Mouse (Mus musculus): Measurements from ENCODE around the gene Fam83d. TPM values are rescaled to one million over a fixed set of nuclear protein-coding genes. Genes with fewer than 3 reads are reported as not detected.

Gene Fam83d
- total and polyA plus RNA-seq, 2 experiments from 2014 or later: 5.4 to 6.3 TPM

DNA sequence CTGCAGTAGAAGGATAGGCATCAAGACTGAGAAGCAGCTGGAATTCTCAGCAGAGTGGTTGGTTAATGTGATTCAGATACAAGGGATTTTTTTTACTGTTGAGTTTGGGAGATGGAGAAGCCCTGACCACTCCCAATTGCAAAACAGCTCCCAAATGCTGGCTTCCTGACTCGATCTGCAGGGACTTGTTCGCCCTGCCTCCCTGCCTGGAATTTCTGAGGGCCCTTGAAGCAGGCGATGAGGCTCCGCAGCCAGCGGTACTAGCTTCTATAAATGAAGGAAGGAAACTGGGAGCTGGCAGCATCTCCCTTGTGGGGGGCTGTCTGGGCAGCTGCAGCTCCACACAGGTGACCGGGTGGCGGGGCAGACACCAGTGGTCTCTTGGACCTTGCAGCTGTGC lies 10.5 kb downstream of the Fam83d start:
- H3K36me3 ChIP-seq (ENCODE audit: insufficient read depth): no peaks in the 10 kb centered on the region
- no peak overlapping the region for H3K27ac ChIP-seq (ENCODE audit: low read depth, low read length)
- ATAC-seq (no peak), DNase-seq (no peak)
- H3K4me3 ChIP-seq (ENCODE audit: low read depth, low read length): no peak overlapping the region
- no peak for TF ChIP-seq CTCF (IDR thresholded peaks at IDR 0.05; ENCODE audit: low read depth)
- no peak overlapping the region for H3K4me2 ChIP-seq (ENCODE audit: low read depth)
- H3K9ac ChIP-seq: no peak overlapping the region
- no peaks in the 10 kb centered on the region for H3K9me3 ChIP-seq (ENCODE audit: low read length)
- 73% methylated on average over 7 of the region's 7 CpGs for WGBS
- H3K4me1 ChIP-seq (ENCODE audit: insufficient read depth): no peaks in the 10 kb centered on the region
- no peaks in the 10 kb centered on the region for H3K27me3 ChIP-seq (ENCODE audit: insufficient read depth, low read length)

DNA sequence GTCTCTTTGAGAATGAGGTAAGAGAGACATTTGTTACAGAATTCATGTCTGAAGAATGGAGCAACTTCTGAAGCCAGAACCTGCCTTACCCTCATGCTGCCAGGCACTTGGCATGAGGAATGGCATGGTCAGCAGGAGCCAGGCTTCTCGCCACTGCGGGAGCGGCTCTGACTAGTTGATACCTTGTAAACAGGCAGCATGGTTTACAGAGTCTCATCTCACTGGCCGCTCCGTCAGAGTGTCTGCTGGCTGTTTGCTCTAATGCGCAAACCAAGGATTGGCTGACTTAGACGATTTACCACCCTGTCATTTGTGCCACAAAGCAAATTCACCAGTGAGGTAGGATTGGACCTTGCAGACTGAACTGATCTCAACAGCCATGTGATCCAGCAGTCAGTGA lies 13.2 kb downstream of the Fam83d start:
- H3K4me2 ChIP-seq (ENCODE audit: low read depth): no peak overlapping the region
- no peaks in the 10 kb centered on the region for H3K9me3 ChIP-seq (ENCODE audit: low read length)
- H3K4me3 ChIP-seq (ENCODE audit: low read depth, low read length): no peak overlapping the region
- no peak for TF ChIP-seq CTCF (IDR thresholded peaks at IDR 0.05; ENCODE audit: low read depth)
- no peaks in the 10 kb centered on the region for H3K27me3 ChIP-seq (ENCODE audit: insufficient read depth, low read length)
- H3K27ac ChIP-seq (ENCODE audit: low read depth, low read length): no peak overlapping the region
- WGBS: 87% methylated on average over 7 of the region's 7 CpGs
- ATAC-seq (no peak), DNase-seq (no peak)
- H3K36me3 ChIP-seq (ENCODE audit: insufficient read depth): 0 out of 2 replicates have a peak, but pooled peaks cover 6% of the 10 kb centered on the region
- H3K9ac ChIP-seq: no peak overlapping the region
- H3K4me1 ChIP-seq (ENCODE audit: insufficient read depth): no peaks in the 10 kb centered on the region

DNA sequence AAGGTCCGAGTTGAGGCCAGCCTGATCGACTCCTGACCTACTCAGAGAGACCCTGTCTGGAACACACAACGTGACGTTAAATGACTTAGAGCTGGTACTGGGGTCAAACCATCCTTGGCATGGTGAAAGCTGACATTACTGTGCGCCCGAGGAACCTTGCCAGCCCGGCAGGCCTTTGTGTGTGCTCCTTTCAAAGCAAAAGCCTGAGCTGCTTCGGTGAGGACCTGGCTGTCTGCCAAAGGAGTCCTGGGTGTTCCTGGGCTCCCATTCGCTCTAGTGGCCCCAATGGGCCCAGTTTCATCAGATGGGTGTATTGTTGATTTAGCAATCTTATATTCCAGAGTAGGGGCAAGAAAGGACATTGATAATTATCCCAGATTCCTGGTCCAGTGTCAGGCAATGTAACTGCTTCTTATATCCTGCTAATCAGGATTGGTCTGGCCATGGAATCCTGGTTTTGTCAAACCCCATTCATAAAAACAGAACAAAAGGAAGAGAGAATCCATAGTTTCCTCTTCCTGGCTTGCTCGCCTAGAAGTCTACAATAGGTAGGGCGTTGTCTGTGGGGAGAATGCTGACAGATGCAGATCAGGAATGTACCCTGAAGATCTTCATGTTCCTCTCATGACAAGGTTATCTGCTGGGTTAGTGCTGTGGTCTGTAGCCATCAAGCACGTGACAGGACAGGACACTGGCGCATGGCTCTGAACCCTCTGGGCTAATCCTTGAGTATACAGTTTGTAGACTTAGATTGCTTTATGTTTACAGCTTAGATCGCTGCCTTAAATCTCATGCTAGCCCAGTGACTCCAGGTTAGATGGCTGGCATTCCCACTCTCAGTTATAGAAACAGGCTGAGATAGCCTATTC lies 19.3 kb downstream of the Fam83d start:
- WGBS: 63% methylated on average over 14 of the region's 14 CpGs
- DNase-seq (no peak), ATAC-seq (no peak)
- Histone ChIP-seq H3K4me2 (ENCODE audit: low read depth) (no peak overlapping the region), H3K9me3 (ENCODE audit: low read length) (no peaks in the 10 kb centered on the region), H3K27me3 (ENCODE audit: insufficient read depth, low read length) (no peaks in the 10 kb centered on the region), H3K36me3 (ENCODE audit: insufficient read depth) (0 out of 2 replicates have a peak, but pooled peaks cover 6% of the 10 kb centered on the region), H3K27ac (ENCODE audit: low read depth, low read length) (no peak overlapping the region), H3K4me1 (ENCODE audit: insufficient read depth) (no peaks in the 10 kb centered on the region), H3K9ac (no peak overlapping the region), H3K4me3 (ENCODE audit: low read depth, low read length) (no peak overlapping the region)
- no peak for TF ChIP-seq CTCF (IDR thresholded peaks at IDR 0.05; ENCODE audit: low read depth)

DNA sequence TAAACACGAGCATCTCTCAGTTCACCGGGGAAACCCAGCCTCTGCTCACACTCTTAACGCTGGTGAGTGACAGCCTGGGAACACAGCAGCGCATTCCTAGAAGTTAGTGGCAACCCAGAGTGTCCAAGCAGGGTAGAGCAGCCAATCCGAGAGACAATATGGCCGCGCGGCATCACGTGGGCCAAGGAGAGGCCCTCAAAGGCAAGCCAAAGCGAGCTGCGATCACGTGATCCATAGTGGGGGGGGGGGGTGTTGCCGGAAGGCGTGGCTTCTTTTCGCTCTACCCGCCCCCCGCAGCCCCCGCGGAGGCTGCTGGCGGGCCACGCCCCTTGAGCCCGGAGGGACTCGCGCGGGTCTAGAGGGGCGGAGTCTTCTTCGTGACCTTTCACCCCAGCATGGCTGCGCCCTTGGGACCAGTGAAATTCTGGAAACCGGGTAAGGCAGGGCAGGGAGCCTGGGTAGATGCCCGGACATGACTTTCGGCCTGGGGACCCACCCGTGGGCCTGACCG lies 26.7 kb downstream of the Fam83d start, which contains the start of gene Dhx35:
Dhx35 (plus strand) TSS at position 314 of the 511 bp plus-strand sequence.
- H3K27ac ChIP-seq (ENCODE audit: low read depth, low read length): peak within 1 kb of the TSS; percentile 85
- DNase-seq (peak; percentile 98), ATAC-seq (peak; percentile 100)
- under 1% methylated on average over 27 of the region's 33 CpGs for WGBS
- H3K4me1 ChIP-seq (ENCODE audit: insufficient read depth): peaks cover 13% of the 10 kb centered on the region; the same call in 1 of the 2 replicates
- no peaks in the 10 kb centered on the region for H3K36me3 ChIP-seq (ENCODE audit: insufficient read depth)
- H3K9me3 ChIP-seq (ENCODE audit: low read length): no peaks in the 10 kb centered on the region
- H3K4me2 ChIP-seq (ENCODE audit: low read depth): peak within 1 kb of the TSS; percentile 83
- TF ChIP-seq CTCF (IDR thresholded peaks at IDR 0.05; ENCODE audit: low read depth): no peak
- peak within 1 kb of the TSS; percentile 74 for H3K9ac ChIP-seq
- no peaks in the 10 kb centered on the region for H3K27me3 ChIP-seq (ENCODE audit: insufficient read depth, low read length)
- peak within 1 kb of the TSS; percentile 76 for H3K4me3 ChIP-seq (ENCODE audit: low read depth, low read length)

DNA sequence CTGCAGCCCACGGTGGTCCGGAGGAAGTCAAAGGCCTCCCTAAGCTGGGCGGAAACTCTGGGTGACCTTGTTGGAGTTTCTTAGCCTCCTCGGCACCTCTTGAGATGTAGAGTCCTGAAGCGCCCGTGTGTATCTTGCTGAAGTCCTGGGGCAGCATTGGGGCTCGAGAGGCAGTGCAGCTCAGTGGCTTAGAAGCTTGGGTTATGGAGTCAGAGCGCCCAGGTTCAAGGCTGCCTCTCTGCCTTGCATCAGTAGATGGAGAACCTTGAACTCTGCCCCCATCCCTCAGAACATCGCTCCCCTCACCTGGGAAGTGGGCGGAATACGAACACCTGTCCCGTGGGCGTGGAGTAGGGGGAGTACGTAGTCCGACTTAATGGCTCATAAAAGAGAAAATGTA lies 27.1 kb downstream of the Fam83d start:
- Histone ChIP-seq H3K4me3 (ENCODE audit: low read depth, low read length) (peak overlapping the region; percentile 76), H3K27ac (ENCODE audit: low read depth, low read length) (peak overlapping the region; percentile 85), H3K9ac (peak overlapping the region; percentile 74), H3K27me3 (ENCODE audit: insufficient read depth, low read length) (no peaks in the 10 kb centered on the region), H3K4me1 (ENCODE audit: insufficient read depth) (peaks cover 13% of the 10 kb centered on the region; the same call in 1 of the 2 replicates), H3K9me3 (ENCODE audit: low read length) (no peaks in the 10 kb centered on the region), H3K4me2 (ENCODE audit: low read depth) (peak overlapping the region; percentile 83), H3K36me3 (ENCODE audit: insufficient read depth) (no peaks in the 10 kb centered on the region; the same call in 1 of the 2 replicates)
- TF ChIP-seq CTCF (IDR thresholded peaks at IDR 0.05; ENCODE audit: low read depth): no peak
- WGBS: 14% methylated on average over 15 of the region's 15 CpGs
- DNase-seq (no peak), ATAC-seq (no peak)

DNA sequence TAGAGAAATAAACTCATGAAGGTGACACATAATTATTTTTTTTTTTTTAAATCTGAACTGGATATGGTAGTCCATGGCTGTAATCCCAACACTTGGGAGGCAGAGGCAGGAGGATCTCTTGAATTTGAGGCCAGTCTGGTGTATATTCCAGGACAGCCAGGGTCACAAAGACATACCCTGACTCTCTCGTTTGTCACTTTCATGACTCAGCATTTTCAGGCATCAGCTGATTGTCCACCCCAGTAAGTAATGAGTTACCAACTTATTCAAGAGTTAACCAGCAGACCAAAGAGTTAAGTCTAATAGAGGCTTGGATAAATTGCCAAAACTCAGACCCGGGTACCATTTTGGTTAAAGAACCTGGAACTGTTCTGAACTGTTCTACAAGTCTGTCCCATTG lies 28.0 kb downstream of the Fam83d start:
- Histone ChIP-seq H3K4me3 (ENCODE audit: low read depth, low read length) (no peak overlapping the region), H3K27ac (ENCODE audit: low read depth, low read length) (no peak overlapping the region), H3K4me2 (ENCODE audit: low read depth) (no peak overlapping the region), H3K4me1 (ENCODE audit: insufficient read depth) (peaks cover 13% of the 10 kb centered on the region; the same call in 1 of the 2 replicates), H3K9ac (no peak overlapping the region), H3K27me3 (ENCODE audit: insufficient read depth, low read length) (no peaks in the 10 kb centered on the region), H3K9me3 (ENCODE audit: low read length) (no peaks in the 10 kb centered on the region), H3K36me3 (ENCODE audit: insufficient read depth) (no peaks in the 10 kb centered on the region; the same call in 1 of the 2 replicates)
- WGBS: 91% methylated on average over 2 of the region's 2 CpGs
- TF ChIP-seq CTCF (IDR thresholded peaks at IDR 0.05; ENCODE audit: low read depth): no peak
- ATAC-seq (no peak), DNase-seq (no peak)

DNA sequence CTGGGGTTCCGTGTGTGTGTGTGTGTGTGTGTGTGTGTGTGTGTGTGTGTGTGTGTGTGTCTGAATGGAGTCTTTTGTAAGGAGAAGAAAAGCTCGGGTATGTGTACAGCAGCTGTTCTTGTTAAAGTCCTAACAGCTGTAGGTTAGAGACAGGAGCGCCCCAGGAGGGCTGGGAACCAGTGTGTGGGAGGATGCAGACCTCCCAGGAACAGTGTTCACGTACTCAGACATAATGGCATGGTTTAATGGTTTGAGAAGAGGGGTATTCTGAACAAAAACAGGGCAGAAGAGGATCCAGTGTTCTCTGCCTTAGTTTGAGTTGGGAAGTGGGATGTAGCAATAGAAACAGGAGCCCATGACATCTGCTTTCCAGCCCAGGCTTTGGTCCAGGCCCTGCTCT lies 31.4 kb downstream of the Fam83d start:
- Histone ChIP-seq H3K4me2 (ENCODE audit: low read depth) (no peak overlapping the region), H3K36me3 (ENCODE audit: insufficient read depth) (peaks cover 7% of the 10 kb centered on the region), H3K4me3 (ENCODE audit: low read depth, low read length) (no peak overlapping the region), H3K27me3 (ENCODE audit: insufficient read depth, low read length) (no peaks in the 10 kb centered on the region), H3K9ac (no peak overlapping the region), H3K27ac (ENCODE audit: low read depth, low read length) (no peak overlapping the region), H3K4me1 (ENCODE audit: insufficient read depth) (peaks cover 7% of the 10 kb centered on the region; the same call in 1 of the 2 replicates), H3K9me3 (ENCODE audit: low read length) (no peaks in the 10 kb centered on the region)
- no peak for DNase-seq
- TF ChIP-seq CTCF (IDR thresholded peaks at IDR 0.05; ENCODE audit: low read depth): no peak
- ATAC-seq: no peak
- WGBS: 24% methylated on average over 4 of the region's 4 CpGs

All from forebrain, postnatal 0 days (tissue).